Mouse (Mus musculus): Measurements from ENCODE around the gene Tmprss11e.

Gene Tmprss11e

DNA sequence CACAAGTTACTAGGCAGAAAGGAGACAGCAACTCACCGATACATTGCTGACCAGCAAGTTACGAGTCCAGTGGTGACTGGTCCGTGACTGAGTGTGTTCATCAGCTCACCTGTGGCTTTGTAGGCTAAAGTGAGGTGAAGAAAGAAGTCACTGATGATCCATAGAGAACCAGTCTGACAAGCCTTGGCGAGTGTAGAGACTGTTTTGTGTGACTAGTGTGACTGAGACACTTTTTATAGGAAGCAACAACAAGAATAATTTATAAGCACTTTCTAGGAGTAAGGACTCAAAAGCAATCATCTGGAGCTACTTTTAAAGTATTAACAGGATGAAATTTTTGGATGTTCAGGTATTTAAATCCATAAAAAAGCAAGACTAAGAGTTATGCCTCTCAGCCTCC lies at the start of gene Tmprss11e:
Tmprss11e (minus strand) TSS at position 101 of the 400 bp plus-strand sequence.
- DNase-seq, result no peak

DNA sequence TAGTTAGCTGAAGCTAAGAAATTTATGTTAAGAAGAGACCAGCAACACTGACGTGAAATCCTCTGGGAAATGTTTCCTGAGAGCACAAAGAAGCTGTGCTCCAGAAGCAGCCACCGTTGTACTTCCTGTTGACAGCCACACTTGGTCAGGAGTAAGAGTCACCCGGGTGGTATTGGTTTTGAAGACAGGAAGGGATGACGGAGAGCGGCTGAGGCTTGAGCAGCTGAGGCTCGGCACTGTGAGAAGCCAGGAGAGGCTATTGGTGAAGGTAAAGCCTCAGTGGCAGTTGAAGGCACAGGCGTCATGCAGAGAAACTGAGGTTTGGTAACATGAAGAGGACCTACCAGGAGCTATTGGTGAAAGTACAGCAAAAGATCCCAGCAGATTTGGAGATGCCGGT lies 47.2 kb upstream of the Tmprss11e start:
- DNase-seq, result no peak

GRCm38 (mm10) chr5:86792249-86792648 lies 46.6 kb upstream of the Tmprss11e start:
- DNase-seq, result no peak

GRCm38 (mm10) chr5:86789954-86790353 lies 44.3 kb upstream of the Tmprss11e start:
- DNase-seq, result no peak

DNA sequence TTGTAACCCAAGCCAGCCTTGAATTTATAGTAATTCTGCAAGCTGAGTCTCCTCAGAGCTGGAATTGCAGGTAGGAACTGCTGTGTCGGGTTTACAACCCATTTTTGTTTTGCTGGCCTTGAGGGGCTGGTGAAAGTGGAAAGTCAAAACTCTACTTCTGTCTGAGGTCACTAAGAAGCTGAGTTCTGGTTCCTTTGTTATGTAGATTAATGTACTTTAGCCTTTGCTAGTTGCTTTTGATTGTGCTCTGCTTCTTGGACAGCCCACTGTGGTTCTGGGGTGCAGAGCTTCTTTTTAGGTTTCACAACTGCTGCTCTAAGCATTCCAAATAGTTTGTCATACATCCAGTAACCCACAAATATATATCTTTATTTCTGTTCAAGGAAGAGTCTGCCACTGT lies 41.2 kb upstream of the Tmprss11e start:
- no peak for DNase-seq

- no peak for DNase-seq
These were observed 38.6 kb upstream of the Tmprss11e start for GRCm38 (mm10) chr5:86784205-86784604.

DNA sequence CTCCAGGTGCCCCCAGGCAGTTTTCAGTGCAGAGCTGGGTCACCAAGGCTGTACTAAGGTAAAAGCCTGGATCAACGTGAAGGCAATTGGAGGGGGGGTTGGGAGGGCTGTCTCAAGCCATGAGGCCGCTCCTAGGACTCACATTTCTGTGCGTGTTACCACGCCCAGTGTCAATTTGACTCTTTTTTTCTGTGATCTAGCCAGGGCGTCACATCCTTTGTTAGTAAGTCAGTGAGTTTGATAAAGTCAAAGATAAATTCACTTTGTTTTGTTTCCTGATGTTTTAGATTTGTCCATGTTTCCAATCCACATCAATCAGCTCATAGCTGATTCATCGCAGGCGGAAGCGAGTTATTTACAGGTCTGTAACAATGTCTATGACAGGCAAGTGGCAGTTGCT lies 37.4 kb upstream of the Tmprss11e start:
- DNase-seq, result no peak

GRCm38 (mm10) chr5:86778471-86778870 lies 32.9 kb upstream of the Tmprss11e start:
- no peak for DNase-seq

GRCm38 (mm10) chr5:86776941-86777340 lies 31.3 kb upstream of the Tmprss11e start:
- DNase-seq, result no peak

DNA sequence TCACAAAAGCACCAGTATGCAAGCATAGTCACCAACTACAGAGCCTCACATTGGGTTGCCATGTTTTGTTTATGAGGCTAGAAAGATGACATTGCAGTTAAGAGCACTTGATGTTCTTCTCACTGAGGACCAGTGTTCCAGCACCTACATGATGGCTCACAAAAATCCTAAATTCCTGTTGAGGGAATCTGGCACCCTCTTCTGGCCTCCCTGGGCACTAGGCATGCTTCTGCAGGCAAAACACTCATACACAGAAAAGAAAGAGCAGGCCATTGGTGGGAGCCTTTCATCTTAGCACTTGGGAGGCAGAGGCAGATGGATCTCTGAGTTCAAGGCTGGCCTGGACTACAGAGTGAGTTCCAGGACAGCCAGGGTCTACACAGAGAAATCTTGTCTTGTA lies 25.4 kb upstream of the Tmprss11e start:
- DNase-seq, result no peak

GRCm38 (mm10) chr5:86769015-86769658 lies 23.5 kb upstream of the Tmprss11e start:
- DNase-seq, result no peak

DNA sequence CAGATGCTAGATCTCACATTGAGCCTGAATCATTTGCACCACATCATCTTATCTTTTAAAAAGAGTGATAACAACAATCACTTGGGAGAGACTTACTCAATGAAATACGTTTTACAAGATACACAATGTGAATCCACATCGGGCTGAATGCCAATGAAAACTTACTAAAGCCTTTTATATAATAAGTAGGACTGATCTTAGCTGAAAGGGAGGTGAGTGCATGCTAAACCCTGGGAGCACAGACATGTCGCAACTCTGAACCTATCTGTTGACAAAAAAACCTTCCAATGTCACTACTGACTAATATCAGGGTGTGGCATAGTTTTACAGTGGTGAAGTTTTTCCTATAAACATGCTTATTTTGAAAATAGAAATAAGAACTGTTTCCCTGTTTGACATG lies 2.8 kb downstream of the Tmprss11e start:
- DNase-seq, result no peak

DNA sequence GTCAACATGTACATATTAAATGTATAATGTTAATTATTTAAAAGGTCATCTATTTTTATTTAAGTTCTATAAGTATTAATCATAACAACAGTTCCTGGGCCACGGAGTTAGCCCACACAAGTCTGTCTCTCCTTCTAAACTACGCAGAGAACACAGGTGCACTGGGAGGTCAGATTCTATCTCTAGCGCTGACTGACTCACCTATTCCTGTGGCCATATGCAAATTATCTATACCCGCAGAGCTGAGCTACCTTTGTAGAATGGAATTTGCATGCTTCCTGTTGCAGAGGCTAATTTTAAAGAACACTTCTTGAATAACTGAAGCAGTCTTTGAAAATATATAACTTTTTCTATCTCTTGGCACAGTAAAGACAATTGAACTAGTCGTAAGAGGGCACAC lies 4.5 kb downstream of the Tmprss11e start:
- no peak for DNase-seq

- no peak for DNase-seq
These were observed 9.8 kb downstream of the Tmprss11e start for GRCm38 (mm10) chr5:86735808-86736207.

GRCm38 (mm10) chr5:86730587-86730986 lies 15.0 kb downstream of the Tmprss11e start:
- no peak for DNase-seq

DNA sequence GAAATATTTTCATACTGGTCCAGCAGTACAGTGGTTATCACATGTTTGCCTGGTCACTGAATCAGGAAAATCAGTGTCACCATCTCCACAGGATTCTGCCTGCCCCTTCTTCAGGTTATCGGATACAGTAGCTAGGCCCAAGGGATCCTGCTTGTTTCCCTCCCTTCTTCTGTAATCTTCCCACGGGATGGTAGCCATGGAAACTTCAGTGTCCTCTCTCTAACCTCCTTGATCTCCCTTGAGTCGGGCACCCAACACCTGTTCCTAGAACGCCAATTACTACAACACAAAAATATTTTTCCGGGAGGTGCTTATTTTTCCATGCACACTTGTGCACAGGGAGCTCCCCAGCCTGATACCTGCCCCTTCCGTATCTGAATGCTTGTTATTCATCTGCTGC lies 17.0 kb downstream of the Tmprss11e start:
- DNase-seq, result no peak

GRCm38 (mm10) chr5:86727033-86727432 lies 18.6 kb downstream of the Tmprss11e start:
- DNase-seq, result no peak

DNA sequence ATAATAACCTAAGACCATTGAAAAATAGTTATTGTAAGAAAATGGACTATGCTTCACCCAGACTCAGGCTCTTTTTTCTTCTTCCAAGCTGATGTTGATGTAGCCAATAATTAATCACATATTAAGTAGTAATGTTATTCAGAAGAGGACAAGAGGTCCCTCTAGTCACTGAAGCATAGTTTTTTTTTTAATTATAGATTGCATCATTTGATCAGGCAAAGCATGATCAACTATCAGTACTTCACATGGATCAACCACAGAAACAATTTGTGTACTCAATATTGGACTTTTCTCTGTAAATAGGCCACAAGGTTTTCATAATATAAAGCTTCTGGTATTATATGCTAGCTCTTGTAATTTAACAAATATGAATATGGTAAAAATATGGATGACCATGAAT lies 20.6 kb downstream of the Tmprss11e start:
- no peak for DNase-seq

DNA sequence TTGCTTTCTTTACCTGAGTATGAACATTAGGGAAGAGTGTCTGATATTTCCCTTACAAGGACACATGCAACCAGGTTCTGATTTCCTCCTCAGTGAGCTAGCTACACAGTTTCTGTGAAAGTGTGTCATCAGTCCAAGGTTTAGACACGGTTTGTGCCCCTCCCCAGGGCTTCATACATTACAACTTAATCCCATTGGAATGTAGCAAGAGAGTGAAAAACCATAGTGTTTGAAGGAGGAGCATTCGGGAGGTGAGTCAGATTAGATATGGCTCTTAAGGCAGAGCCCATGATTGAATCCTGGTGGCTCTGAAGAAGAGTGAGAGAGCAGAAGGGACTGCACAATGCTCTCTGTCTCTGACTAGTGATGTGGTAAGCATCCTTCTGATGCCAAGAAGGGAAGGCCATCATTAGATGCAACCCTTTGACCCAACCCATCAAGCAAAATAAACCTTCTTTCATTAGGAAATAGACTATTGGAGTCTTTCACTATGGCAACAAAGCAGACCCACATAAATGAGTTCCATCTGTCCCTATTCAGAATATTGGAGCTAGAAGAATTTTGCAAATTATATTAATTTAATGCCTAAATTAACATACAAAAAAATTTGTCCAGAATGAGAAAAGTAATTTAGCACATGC lies 22.7 kb downstream of the Tmprss11e start:
- DNase-seq, result no peak

DNA sequence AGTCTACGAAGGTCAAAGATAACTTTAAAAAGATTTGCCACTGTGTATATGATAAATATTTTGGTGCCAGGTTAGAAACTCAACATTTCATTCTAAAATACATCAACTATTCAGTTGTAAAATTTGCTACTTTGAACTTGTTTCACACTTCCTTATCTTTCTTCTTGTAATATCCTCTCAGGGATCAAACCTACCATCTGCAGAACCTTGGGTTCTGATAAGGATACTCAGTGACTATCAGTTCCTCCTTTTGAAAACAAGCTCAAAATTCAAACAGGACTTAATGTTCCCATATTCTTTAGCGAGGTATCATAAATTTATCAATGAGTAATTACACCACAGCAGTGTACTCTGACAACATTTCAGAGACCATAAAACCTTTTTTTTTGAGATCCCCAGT lies 30.6 kb downstream of the Tmprss11e start:
- DNase-seq, result no peak

- no peak for DNase-seq
These were observed 40.7 kb downstream of the Tmprss11e start for GRCm38 (mm10) chr5:86704923-86705322.

GRCm38 (mm10) chr5:86684667-86685066 lies 60.9 kb downstream of the Tmprss11e start:
- peak; percentile 25 for DNase-seq

DNA sequence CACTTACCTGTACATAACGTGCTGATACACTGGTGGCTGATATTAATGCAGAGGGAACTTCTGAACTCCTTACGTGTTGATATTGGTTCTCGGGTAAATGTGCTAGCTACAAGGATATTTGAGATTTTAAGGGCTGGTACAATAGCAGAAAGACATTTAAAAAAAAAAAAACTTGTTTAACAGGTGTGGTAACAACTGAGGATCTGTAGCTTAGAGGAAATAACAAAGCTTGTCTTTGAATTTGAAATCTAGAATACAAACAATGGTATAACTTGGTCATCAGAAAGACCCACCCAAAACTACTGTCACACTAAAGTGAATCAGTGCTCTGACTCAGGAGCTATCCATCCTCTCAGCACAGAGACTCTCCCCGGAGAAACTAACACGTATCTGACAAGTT lies 69.4 kb downstream of the Tmprss11e start, which contains the start of gene Tmprss11b:
Tmprss11b (minus strand) TSS at position 101 of the 400 bp plus-strand sequence.
- DNase-seq, result no peak
